Comparison of ENCODE assay signal across 9 mouse cellular contexts in the genomic region with DNA sequence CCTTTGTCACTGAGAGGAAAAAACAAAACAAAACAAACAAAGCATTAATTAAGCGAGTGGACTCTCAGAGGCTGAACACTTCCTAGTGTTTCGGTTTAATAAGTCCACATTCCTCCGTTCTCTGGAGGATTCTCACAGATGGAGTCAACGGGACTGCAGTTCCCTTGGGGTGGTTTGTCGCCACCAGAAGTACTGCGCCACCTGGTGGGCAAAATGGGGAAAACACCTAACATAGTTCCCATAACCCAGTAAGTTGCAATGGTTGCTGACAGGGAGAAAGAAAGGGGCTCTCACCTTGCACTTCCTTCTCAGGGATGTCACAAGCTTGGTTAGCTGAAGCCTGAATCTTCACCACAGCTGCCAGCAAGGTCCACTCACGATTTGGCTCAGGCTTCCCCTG. TPM values are rescaled to one million over a fixed set of nuclear protein-coding genes. Genes with fewer than 3 reads are reported as not detected.
DNase-seq lines count a peak whose midpoint lies in the region; TF ChIP-seq lines count a peak whose summit lies in the region.
"Had no signal": no experiment of that assay in that cellular context is flagged by ENCODE, and none has a peak within 500 bp of the region (broad histone marks: within the 10 kb centered on the region; RNA-seq: fewer than 3 reads in every experiment).

No protein-coding gene starts in this region.

- TF ChIP-seq POLR2A in lung, adult 2 months (IDR thresholded peaks at IDR 0.05; ENCODE audit: borderline replicate concordance, extremely low read depth, low read depth, low read length), result no peak

- peak; percentile 88 for TF ChIP-seq CTCF in lung, adult 2 months (IDR thresholded peaks at IDR 0.05; ENCODE audit: insufficient read depth, low read length)

- DNase-seq in CD4-positive helper T cell, adult 2 months (ENCODE audit: low read depth, low spot score), result peak; percentile 84
- DNase-seq in R1 (ENCODE audit: low read depth, low spot score), result peak; percentile 92
- peak; percentile 71 for DNase-seq in cerebellum, adult 9-11 months
- DNase-seq in gastrocnemius, postnatal 4 days (ENCODE audit: low spot score in 2 of 2), result peak; percentile 52 to 68
- peak; percentile 71 to 91 for DNase-seq in kidney, postnatal 36 days
- peak; percentile 75 for DNase-seq in lung, adult 2 months
- peak; percentile 80 to 84 for DNase-seq in right cerebral cortex, adult 2 months (ENCODE audit: low spot score in 2 of 2)
- peak; percentile 78 for DNase-seq in urinary bladder, postnatal 14 days (ENCODE audit: low spot score)

- no peak overlapping the region for H3K4me3 ChIP-seq in lung, adult 2 months (replicated peaks; ENCODE audit: extremely low read depth, low read depth, low read length)

- 5% methylated on average over 7 of the region's 7 CpGs for whole genome bisulfite sequencing in lung, adult 2 months

- H3K4me1 ChIP-seq in lung, adult 2 months (ENCODE audit: control insufficient read depth, insufficient read depth, low read length), result no peaks in the 10 kb centered on the region

RNA-seq across cellular contexts. Expression of a gene that starts 2.2 kb away (rescaled TPM):
- total RNA-seq in gastrocnemius, postnatal 4 days (2021), result 1 to 10 TPM; 2.6 to 2.7 TPM
- polyA plus RNA-seq in lung, adult 2 months (2012; rRNA removed), result 2.5 and 2.7 TPM in 2 replicates

RNA-seq across cellular contexts. Expression of a gene that starts 21.2 kb away (rescaled TPM):
- total RNA-seq in gastrocnemius, postnatal 4 days (2021), result 100 to 1,000 TPM; 132 TPM
- polyA plus RNA-seq in lung, adult 2 months (2012; rRNA removed), result 28.0 and 42.2 TPM in 2 replicates

RNA-seq across cellular contexts. Expression of a gene that starts 21.3 kb away (rescaled TPM):
- 10 to 100 TPM; 13.5 to 15.7 TPM for total RNA-seq in gastrocnemius, postnatal 4 days (2021)
- 10.4 TPM in 2 replicates for polyA plus RNA-seq in lung, adult 2 months (2012; rRNA removed)

RNA-seq across cellular contexts. Expression of a gene that starts 24.9 kb away (rescaled TPM):
- under 1 TPM; 0.18 to 0.20 TPM for total RNA-seq in gastrocnemius, postnatal 4 days (2021)
- polyA plus RNA-seq in lung, adult 2 months (2012; rRNA removed), result 0.21 TPM in 1 of 2 replicates, not detected in the other
- total RNA-seq: layer of hippocampus, adult 8-10 months had no signal

RNA-seq across cellular contexts. Expression of a gene that starts 49.4 kb away (rescaled TPM):
- 10 to 100 TPM; 72.7 to 74.9 TPM for total RNA-seq in gastrocnemius, postnatal 4 days (2021)
- 26.2 and 58.2 TPM in 2 replicates for polyA plus RNA-seq in lung, adult 2 months (2012; rRNA removed)
